Mouse (Mus musculus) thymus, adult 2 months (tissue): ENCODE data around the gene Mdc1. TPM values are rescaled to one million over a fixed set of nuclear protein-coding genes. Genes with fewer than 3 reads are reported as not detected.

Experiments
- DNase-seq: peaks from one replicate; pipeline ENCODE4 v3.0.0; 2021
- H3K27ac ChIP-seq: fragments of 200-500 bp; 2 replicates; pipeline ENCODE4 v1.5.1; 2012; ENCODE audit warnings: low read length, control low read depth; ENCODE audit not compliant: control insufficient read depth, insufficient read depth
- H3K27me3 ChIP-seq: fragments of 200-500 bp; 2 replicates; pipeline ENCODE4 v1.6.1; 2012; ENCODE audit warnings: mild to moderate bottlenecking, low read length, moderate library complexity, mixed read lengths; ENCODE audit not compliant: control insufficient read depth, insufficient read depth
- H3K36me3 ChIP-seq: fragments of 200-500 bp; 2 replicates; pipeline ENCODE4 v1.6.1; 2012; ENCODE audit warnings: mild to moderate bottlenecking, low read length, moderate library complexity; ENCODE audit not compliant: control insufficient read depth, insufficient read depth
- H3K4me1 ChIP-seq: fragments of 200-500 bp; replicated peaks from 2 replicates; pipeline ENCODE4 v1.6.1; 2012; ENCODE audit warnings: low read length; ENCODE audit not compliant: control insufficient read depth, insufficient read depth
- H3K4me3 ChIP-seq: fragments of 200-500 bp; 2 replicates; pipeline ENCODE4 v1.5.1; 2012; ENCODE audit warnings: mild to moderate bottlenecking, low read length, control low read depth, moderate library complexity; ENCODE audit not compliant: control insufficient read depth, insufficient read depth
- CTCF ChIP-seq: fragments of 200-500 bp; IDR thresholded peaks from 2 replicates; pipeline ENCODE4 v1.5.1; 2012; ENCODE audit warnings: mild to moderate bottlenecking, control low read depth, low read length, moderate library complexity, borderline replicate concordance; ENCODE audit not compliant: control insufficient read depth, poor library complexity, insufficient read depth; ENCODE audit errors: extremely low read depth
- POLR2A ChIP-seq: fragments of 200-500 bp; IDR thresholded peaks from 2 replicates; pipeline ENCODE4 v1.6.1; 2012; ENCODE audit warnings: mild to moderate bottlenecking, low read length, control low read depth, moderate library complexity; ENCODE audit not compliant: control insufficient read depth, poor library complexity, insufficient read depth; ENCODE audit errors: extremely low read depth
- WGBS: fragments of 180-500 bp; shearing (Covaris S2); methylation state at CpG from one replicate; pipeline ENCODE4 v1.1.7; 2018; 5-methylcytosine and 5-hydroxymethylcytosine counted together
- polyA plus RNA-seq: library from polyadenylated mRNA; depleted of rRNA; stranded (reverse); fragments of >200 nt; gene quantifications from 2 replicates; pipeline ENCODE4 v1.2.3, GENCODE M21; 2012

Gene Mdc1
- polyA plus RNA-seq, 1 experiment, result 17.4 TPM

DNA sequence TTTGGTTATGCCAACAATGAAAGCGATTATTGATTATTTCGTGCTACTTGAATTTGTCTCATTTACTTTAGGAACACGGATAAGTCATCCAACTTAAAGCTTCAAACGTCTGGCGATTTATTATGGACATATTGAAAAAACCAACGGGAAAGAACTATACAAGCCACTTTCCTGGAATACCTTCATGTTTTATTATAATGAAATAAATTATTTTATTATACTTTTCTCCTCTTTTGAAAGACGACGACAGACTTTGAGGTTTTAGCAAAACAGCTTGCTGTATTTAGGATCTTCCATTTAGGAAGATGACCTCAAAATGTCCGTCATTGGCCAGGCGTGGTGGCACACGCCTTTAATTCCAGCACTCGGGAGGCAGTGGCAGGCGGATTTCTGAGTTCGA, 754 bp upstream of the Mdc1 start:
- Histone ChIP-seq H3K27ac (no peak overlapping the region), H3K4me3 (no peak overlapping the region), H3K36me3 (peaks cover 10% of the 10 kb centered on the region), H3K27me3 (no peaks in the 10 kb centered on the region), H3K4me1 (peaks cover 18% of the 10 kb centered on the region)
- WGBS, result 52% methylated on average over 14 of the region's 14 CpGs
- DNase-seq, result no peak
- TF ChIP-seq POLR2A (no peak), CTCF (no peak)

DNA sequence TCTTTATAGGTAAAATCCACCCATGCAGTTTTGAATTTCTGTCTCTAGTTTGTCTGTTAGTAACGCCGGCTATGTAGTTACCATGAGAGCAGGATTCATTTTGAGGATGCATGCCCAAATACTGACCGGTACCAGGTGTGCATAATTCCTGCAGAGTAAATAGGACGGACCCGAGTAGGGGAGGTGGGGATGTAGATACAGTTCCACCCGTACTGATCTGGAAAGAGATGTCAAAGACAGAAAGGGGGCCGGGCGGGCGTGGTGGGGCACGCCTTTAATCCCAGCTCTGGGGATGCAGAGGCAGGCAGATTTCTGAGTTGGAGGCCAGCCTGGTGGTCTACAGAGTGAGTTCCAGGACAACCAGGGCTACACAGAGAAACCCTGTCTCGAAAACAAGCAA, 691 bp downstream of the Mdc1 start:
- TF ChIP-seq CTCF (no peak), POLR2A (no peak)
- Histone ChIP-seq H3K4me1 (peaks cover 9% of the 10 kb centered on the region), H3K27ac (peak overlapping the region; percentile 70), H3K4me3 (peak overlapping the region; percentile 61), H3K36me3 (peaks cover 8% of the 10 kb centered on the region), H3K27me3 (no peaks in the 10 kb centered on the region)
- 8% methylated on average over 11 of the region's 11 CpGs for WGBS
- peak; percentile 23 for DNase-seq

DNA sequence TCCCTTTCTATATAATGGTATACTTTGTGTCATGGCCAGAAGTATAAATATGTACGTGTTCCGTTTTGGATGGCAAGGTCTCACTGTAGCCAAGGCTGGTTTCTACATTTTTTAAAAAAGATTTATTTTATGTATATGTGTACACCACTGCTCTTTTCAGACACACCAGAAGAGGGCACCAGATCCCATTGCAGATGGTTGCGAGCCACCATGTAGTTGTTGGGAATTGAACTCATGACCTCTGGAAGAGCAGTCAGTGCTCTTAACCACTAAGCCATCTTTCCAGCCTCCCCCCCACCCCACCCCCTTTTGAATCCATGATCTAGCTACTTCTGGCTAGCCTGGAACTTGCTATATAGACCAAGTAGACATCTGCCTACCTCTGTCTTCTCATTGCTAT, 2.2 kb downstream of the Mdc1 start:
- peak; percentile 28 for DNase-seq
- Histone ChIP-seq H3K27ac (no peak overlapping the region), H3K4me3 (no peak overlapping the region), H3K27me3 (no peaks in the 10 kb centered on the region), H3K4me1 (peaks cover 8% of the 10 kb centered on the region), H3K36me3 (peaks cover 18% of the 10 kb centered on the region)
- TF ChIP-seq CTCF (no peak), POLR2A (no peak)
- WGBS, result 98% methylated on average over 3 of the region's 3 CpGs

GRCm38 (mm10) chr17:35848112-35848511, 6.8 kb downstream of the Mdc1 start:
- Histone ChIP-seq H3K4me3 (no peak overlapping the region), H3K27me3 (no peaks in the 10 kb centered on the region), H3K4me1 (no peaks in the 10 kb centered on the region; the same call in 1 of the 2 replicates), H3K36me3 (peaks cover 35% of the 10 kb centered on the region), H3K27ac (no peak overlapping the region)
- WGBS, result 27% methylated on average over 1 of the region's 1 CpGs
- TF ChIP-seq POLR2A, result no peak
- TF ChIP-seq CTCF, result no peak
- no peak for DNase-seq

- no peak overlapping the region for H3K27ac ChIP-seq
- peaks cover 37% of the 10 kb centered on the region for H3K36me3 ChIP-seq
- no peaks in the 10 kb centered on the region for H3K27me3 ChIP-seq
- TF ChIP-seq CTCF, result no peak
- TF ChIP-seq POLR2A, result no peak
- no peak for DNase-seq
- no peaks in the 10 kb centered on the region; the same call in 1 of the 2 replicates for H3K4me1 ChIP-seq
- WGBS, result 78% methylated on average over 3 of the region's 3 CpGs
- H3K4me3 ChIP-seq, result no peak overlapping the region
Observed at GRCm38 (mm10) chr17:35850974-35851373, 9.7 kb downstream of the Mdc1 start.

GRCm38 (mm10) chr17:35859371-35859770, 18.1 kb downstream of the Mdc1 start:
- H3K27me3 ChIP-seq, result no peaks in the 10 kb centered on the region
- H3K27ac ChIP-seq, result no peak overlapping the region
- H3K4me1 ChIP-seq, result 0 out of 2 replicates have a peak, but pooled peaks cover 3% of the 10 kb centered on the region
- DNase-seq, result no peak
- H3K36me3 ChIP-seq, result peaks cover 7% of the 10 kb centered on the region; the same call in 1 of the 2 replicates
- no peak overlapping the region for H3K4me3 ChIP-seq
- TF ChIP-seq POLR2A, result no peak
- TF ChIP-seq CTCF, result no peak
- WGBS, result 94% methylated on average over 1 of the region's 1 CpGs

DNA sequence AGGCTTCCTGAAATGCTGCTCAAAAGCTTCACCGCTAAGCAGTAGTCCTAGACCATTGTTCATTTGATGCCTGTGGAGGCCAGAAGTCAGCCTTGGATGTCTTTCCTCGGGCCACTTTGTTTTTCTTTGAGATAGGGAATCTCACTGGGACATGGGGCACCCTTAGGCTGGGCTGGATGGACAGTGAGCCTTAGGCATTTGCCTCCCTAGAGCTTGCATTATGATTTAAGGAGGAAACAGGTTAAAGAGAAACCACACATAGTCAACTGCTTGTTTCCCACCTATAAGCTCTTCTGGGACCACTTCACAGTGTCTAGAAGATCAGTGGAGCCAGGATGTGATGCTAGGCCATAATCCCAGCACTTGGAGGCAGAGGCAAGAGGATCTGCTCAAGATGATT, 18.5 kb downstream of the Mdc1 start:
- 78% methylated on average over 2 of the region's 2 CpGs for WGBS
- Histone ChIP-seq H3K4me3 (no peak overlapping the region), H3K4me1 (peaks cover 5% of the 10 kb centered on the region; the same call in 1 of the 2 replicates), H3K36me3 (peaks cover 7% of the 10 kb centered on the region; the same call in 1 of the 2 replicates), H3K27ac (no peak overlapping the region), H3K27me3 (no peaks in the 10 kb centered on the region)
- TF ChIP-seq CTCF (no peak), POLR2A (no peak)
- no peak for DNase-seq
